Mouse (Mus musculus) ovary, postnatal 36 days (tissue): Measurements from ENCODE around the gene Miip.
A peak's percentile ranks its signal among the peaks of the same experiment; 100 is the strongest.

Source experiments
- DNase-seq: peaks from one replicate; pipeline ENCODE4 v3.0.0; 2022; ENCODE audit warnings: low spot score, mixed read lengths

Gene Miip

GRCm38 (mm10) chr4:147868450-147869031 is at the start of gene Miip, which contains the start of gene Fv1:
Miip (minus strand) TSS chr4:147868816.
Fv1 (plus strand) TSS chr4:147868979.
- DNase-seq: peak; percentile 90

GRCm38 (mm10) chr4:147909486-147909885 is 40.9 kb upstream of the Miip start:
- no peak for DNase-seq

GRCm38 (mm10) chr4:147906230-147906629 is 37.6 kb upstream of the Miip start:
- no peak for DNase-seq

GRCm38 (mm10) chr4:147905090-147905659 is 36.6 kb upstream of the Miip start:
- DNase-seq: no peak

- peak; percentile 85 for DNase-seq
These were observed 35.9 kb upstream of the Miip start, which contains the start of gene Mfn2 for GRCm38 (mm10) chr4:147904313-147905089. Mfn2 (minus strand) TSS chr4:147904704.

GRCm38 (mm10) chr4:147903601-147904000 is 35.0 kb upstream of the Miip start:
- DNase-seq: no peak

- DNase-seq: no peak
These were observed 34.4 kb upstream of the Miip start for GRCm38 (mm10) chr4:147902906-147903500.

GRCm38 (mm10) chr4:147900452-147900851 is 31.8 kb upstream of the Miip start:
- DNase-seq: no peak

- no peak for DNase-seq
These were observed 28.7 kb upstream of the Miip start for GRCm38 (mm10) chr4:147897348-147897747.

GRCm38 (mm10) chr4:147896411-147896810 is 27.8 kb upstream of the Miip start:
- DNase-seq: no peak

GRCm38 (mm10) chr4:147895815-147896330 is 27.3 kb upstream of the Miip start:
- no peak for DNase-seq

GRCm38 (mm10) chr4:147890341-147890740 is 21.7 kb upstream of the Miip start:
- DNase-seq: no peak

GRCm38 (mm10) chr4:147888237-147888636 is 19.6 kb upstream of the Miip start:
- DNase-seq: no peak

GRCm38 (mm10) chr4:147887277-147887676 is 18.7 kb upstream of the Miip start:
- no peak for DNase-seq

- DNase-seq: no peak
These were observed 17.5 kb upstream of the Miip start for GRCm38 (mm10) chr4:147886158-147886557.

- DNase-seq: no peak
These were observed 15.5 kb upstream of the Miip start for GRCm38 (mm10) chr4:147884138-147884537.

GRCm38 (mm10) chr4:147883041-147883440 is 14.4 kb upstream of the Miip start:
- no peak for DNase-seq

- no peak for DNase-seq
These were observed 13.2 kb upstream of the Miip start for GRCm38 (mm10) chr4:147881792-147882191.

- no peak for DNase-seq
These were observed 11.2 kb upstream of the Miip start for GRCm38 (mm10) chr4:147879865-147880264.

GRCm38 (mm10) chr4:147879456-147879855 is 10.8 kb upstream of the Miip start:
- DNase-seq: no peak

- DNase-seq: no peak
These were observed 9.9 kb upstream of the Miip start for GRCm38 (mm10) chr4:147878537-147878936.

- DNase-seq: no peak
These were observed 7.4 kb upstream of the Miip start for GRCm38 (mm10) chr4:147875852-147876575.
